Mouse (Mus musculus): ENCODE data around the gene Hist2h2be. TPM values are rescaled to one million over a fixed set of nuclear protein-coding genes. Genes with fewer than 3 reads are reported as not detected.

Hist2h2be gene
- total RNA-seq, 2 experiments from 2014 or later, result 17.3 to 19.9 TPM

- DNase-seq (ENCODE audit: low spot score in 2 of 2), result no peak
These were observed 40.7 kb downstream of the Hist2h2be start for GRCm38 (mm10) chr3:96261623-96262022.

- peak; percentile 63 for DNase-seq (ENCODE audit: low spot score in 2 of 2)
These were observed 41.4 kb downstream of the Hist2h2be start for GRCm38 (mm10) chr3:96262216-96262875.

- DNase-seq (ENCODE audit: low spot score in 2 of 2), result peak; percentile 94 to 95
These were observed 42.1 kb downstream of the Hist2h2be start, which contains the start of gene Hist2h4 for GRCm38 (mm10) chr3:96262979-96263550. Hist2h4 (minus strand) TSS chr3:96263311.

- peak; percentile 48 to 64 for DNase-seq (ENCODE audit: low spot score in 2 of 2)
These were observed 42.9 kb downstream of the Hist2h2be start for GRCm38 (mm10) chr3:96263558-96264403.

- no peak for DNase-seq (ENCODE audit: low spot score in 2 of 2)
These were observed 43.6 kb downstream of the Hist2h2be start for GRCm38 (mm10) chr3:96264404-96264949.

GRCm38 (mm10) chr3:96266132-96266710, 45.3 kb downstream of the Hist2h2be start:
- DNase-seq (ENCODE audit: low spot score in 2 of 2), result no peak

- DNase-seq (ENCODE audit: low spot score in 2 of 2), result no peak
These were observed 46.6 kb downstream of the Hist2h2be start for GRCm38 (mm10) chr3:96267541-96267940.

- DNase-seq (ENCODE audit: low spot score in 2 of 2), result peak; percentile 80 to 81
These were observed 47.3 kb downstream of the Hist2h2be start, which contains the start of gene Hist2h3b for GRCm38 (mm10) chr3:96268051-96268775. Hist2h3b (plus strand) TSS chr3:96268654.

- peak in 1 of 2 experiments; percentile 36 for DNase-seq (ENCODE audit: low spot score in 2 of 2)
These were observed 48.0 kb downstream of the Hist2h2be start for GRCm38 (mm10) chr3:96268776-96269378.

GRCm38 (mm10) chr3:96269511-96270474, 48.9 kb downstream of the Hist2h2be start, which contains the start of gene Hist2h2bb:
Hist2h2bb (plus strand) TSS chr3:96269752.
- DNase-seq (ENCODE audit: low spot score in 2 of 2), result peak; percentile 81 to 85

Small RNA genes within 50 kb of the gene (microRNA-seq; reads per million reads assigned to microRNA genes)
- gene Gm44492 (ENCODE audit: borderline number of aligned reads in 2 of 2) (0 reads per million in 2 experiments), gene Gm47311 (ENCODE audit: borderline number of aligned reads in 2 of 2) (0 reads per million in 2 experiments), gene Gm47313 (ENCODE audit: borderline number of aligned reads in 2 of 2) (0 reads per million in 2 experiments)

Other genes starting within 250 kb of the Hist2h2be start
- 10 to 100 TPM; 20.9 to 32.2 TPM for gene Plekho1, start 225.1 kb upstream of the Hist2h2be start, total RNA-seq (2021)
- gene Vps45, start 162.7 kb upstream of the Hist2h2be start, total RNA-seq (2021), result 10 to 100 TPM; 26.4 to 31.4 TPM
- gene Otud7b, start 116.6 kb upstream of the Hist2h2be start, total RNA-seq (2021), result 10 to 100 TPM; 32.1 to 35.0 TPM
- 10 to 100 TPM; 19.4 to 28.7 TPM for gene Mtmr11, start 59.1 kb upstream of the Hist2h2be start, total RNA-seq (2021)
- gene Sf3b4, start 48.8 kb upstream of the Hist2h2be start, total RNA-seq (2021), result 10 to 100 TPM; 56.6 to 57.0 TPM
- gene Sv2a, start 40.0 kb upstream of the Hist2h2be start, total RNA-seq (2021), result 1 to 10 TPM; 9.3 to 9.4 TPM
- gene Bola1, start 1.4 kb upstream of the Hist2h2be start, total RNA-seq (2021), result 10 to 100 TPM; 30.3 to 35.8 TPM
- 1 to 10 TPM; 4.9 to 5.1 TPM for gene Hist2h2ab, start 1.3 kb upstream of the Hist2h2be start, total RNA-seq (2021)
- gene Hist2h2ac, start 239 bp upstream of the Hist2h2be start, total RNA-seq (2021), result 10 to 100 TPM; 37.8 to 39.8 TPM
- gene Hist2h3c2, start 18.0 kb downstream of the Hist2h2be start, total RNA-seq (2021), result 10 to 100 TPM; 17.4 to 18.8 TPM
- gene Hist2h2aa2, start 19.2 kb downstream of the Hist2h2be start, total RNA-seq (2021), result 100 to 1,000 TPM; 358 to 442 TPM
- gene Hist2h2aa1, start 24.4 kb downstream of the Hist2h2be start, total RNA-seq (2021), result 1 to 10 TPM; 7.7 to 9.6 TPM
- gene Hist2h3c1, start 25.6 kb downstream of the Hist2h2be start, total RNA-seq (2021), result not detected
- gene Hist2h4, start 42.2 kb downstream of the Hist2h2be start, total RNA-seq (2021), result 10 to 100 TPM; 21.2 to 22.1 TPM
- gene Hist2h3b, start 47.5 kb downstream of the Hist2h2be start, total RNA-seq (2021), result 10 to 100 TPM; 37.9 to 43.2 TPM
- gene Hist2h2bb, start 48.6 kb downstream of the Hist2h2be start, total RNA-seq (2021), result 10 to 100 TPM; 52.7 to 54.1 TPM
- gene Fcgr1, start 72.8 kb downstream of the Hist2h2be start, total RNA-seq (2021), result 1 to 10 TPM; 2.0 to 3.3 TPM
- not detected for gene BC107364, start 231.2 kb downstream of the Hist2h2be start, total RNA-seq (2021)

Data from adrenal gland, adult 18-20 months (tissue).